Mouse (Mus musculus) lung, postnatal 0 days (tissue): Measurements from ENCODE around the gene Zbtb32. TPM values are rescaled to one million over a fixed set of nuclear protein-coding genes. Genes with fewer than 3 reads are reported as not detected.
A peak's percentile ranks its signal among the peaks of the same experiment; 100 is the strongest.

Experiments used
- ATAC-seq: fragments of 200-750 bp; cut with Nextera tagmentation; 2 replicates; pipeline ENCODE4 v1.8.0; 2017; ENCODE audit warnings: moderate library complexity
- DNase-seq: peaks from one replicate; pipeline ENCODE4 v3.0.0-alpha.2; 2016; ENCODE audit warnings: low spot score
- H3K27ac ChIP-seq: fragments of 300-500 bp; sonication (generic); 2 replicates; pipeline ENCODE4 v1.5.1; 2014; ENCODE audit warnings: antibody characterized with exemption, mild to moderate bottlenecking, low read length, mixed read lengths
- H3K27me3 ChIP-seq: fragments of 300-500 bp; sonication (generic); replicated peaks from 2 replicates; pipeline ENCODE4 v1.6.1; 2014; ENCODE audit warnings: low read length, mixed read lengths; ENCODE audit not compliant: insufficient read depth
- H3K36me3 ChIP-seq: fragments of 300-500 bp; sonication (generic); 2 replicates; pipeline ENCODE4 v1.6.1; 2014; ENCODE audit warnings: low read length, mixed read lengths; ENCODE audit not compliant: insufficient read depth
- H3K4me1 ChIP-seq: fragments of 300-500 bp; sonication (generic); 2 replicates; pipeline ENCODE4 v1.6.1; 2014; ENCODE audit warnings: antibody characterized with exemption, low read depth, low read length, mixed read lengths; ENCODE audit not compliant: insufficient read depth
- H3K4me2 ChIP-seq: fragments of 300-500 bp; sonication (generic); replicated peaks from 2 replicates; pipeline ENCODE4 v1.6.1; 2014; ENCODE audit warnings: low read depth, mild to moderate bottlenecking, low read length, moderate library complexity, mixed read lengths
- H3K4me3 ChIP-seq: fragments of 300-500 bp; sonication (generic); 2 replicates; pipeline ENCODE4 v1.5.1; 2014; ENCODE audit warnings: low read depth, low read length
- H3K9ac ChIP-seq: fragments of 300-500 bp; sonication (generic); replicated peaks from 2 replicates; pipeline ENCODE4 v1.6.1; 2014; ENCODE audit warnings: low read depth, mild to moderate bottlenecking
- H3K9me3 ChIP-seq: fragments of 300-500 bp; sonication (generic); 2 replicates; pipeline ENCODE4 v1.6.1; 2016; ENCODE audit warnings: low read length, mixed read lengths
- CTCF ChIP-seq: IDR thresholded peaks from 2 replicates; pipeline ENCODE4 v1.5.1; 2016; ENCODE audit warnings: antibody characterized with exemption, mild to moderate bottlenecking
- EP300 ChIP-seq: IDR thresholded peaks from 2 replicates; pipeline ENCODE4 v1.6.1; 2016; ENCODE audit warnings: antibody characterized with exemption, mild to moderate bottlenecking, control low read depth
- WGBS: fragments of 180-500 bp; shearing (Covaris S2); extraction: QIAGEN DNeasy Blood & Tissue Kit; methylation state at CpG from one replicate; pipeline ENCODE4 v1.1.7; 2014; 5-methylcytosine and 5-hydroxymethylcytosine counted together
- polyA plus RNA-seq: library from polyadenylated mRNA; unstranded; fragments of >200 nt; fragmentation: Nextera tagmentation; extraction: Ambion mirVana; gene quantifications from 2 replicates; pipeline ENCODE4 v1.2.1, GENCODE M21; 2015

The Zbtb32 gene
- polyA plus RNA-seq, 1 experiment from 2014 or later, result 3.0 TPM

- Histone ChIP-seq H3K4me1 (peaks cover 4% of the 10 kb centered on the region), H3K27me3 (no peaks in the 10 kb centered on the region), H3K4me2 (peak overlapping the region; percentile 73), H3K4me3 (peak overlapping the region; percentile 95), H3K27ac (peak overlapping the region; percentile 94), H3K9me3 (no peaks in the 10 kb centered on the region), H3K9ac (peak overlapping the region; percentile 54), H3K36me3 (0 out of 2 replicates have a peak, but pooled peaks cover 2% of the 10 kb centered on the region)
- DNase-seq (peak; percentile 91), ATAC-seq (peak; percentile 56)
- TF ChIP-seq CTCF (peak; percentile 94), EP300 (peak; percentile 39; the same call in 1 of the 2 replicates)
- 20% methylated on average over 40 of the region's 40 CpGs for WGBS
Observed at GRCm38 (mm10) chr7:30589435-30590301, 9.0 kb downstream of the Zbtb32 start.

- Histone ChIP-seq H3K4me1 (peaks cover 4% of the 10 kb centered on the region), H3K36me3 (0 out of 2 replicates have a peak, but pooled peaks cover 10% of the 10 kb centered on the region), H3K4me3 (peak within 1 kb of the TSS; percentile 95), H3K9me3 (no peaks in the 10 kb centered on the region), H3K4me2 (peak within 1 kb of the TSS; percentile 73), H3K27ac (peak within 1 kb of the TSS; percentile 94), H3K9ac (peak within 1 kb of the TSS; percentile 97), H3K27me3 (no peaks in the 10 kb centered on the region)
- TF ChIP-seq EP300 (no peak), CTCF (no peak; the same call in 1 of the 2 replicates)
- DNase-seq (peak; percentile 99), ATAC-seq (peak; percentile 96)
- under 1% methylated on average over 43 of the region's 68 CpGs for WGBS
Observed at GRCm38 (mm10) chr7:30588676-30589434, 9.9 kb downstream of the Zbtb32 start, which contains the start of gene Kmt2b. Gene Kmt2b (minus strand): TSS chr7:30588726.

- 1% methylated on average over 61 of the region's 67 CpGs for WGBS
- Histone ChIP-seq H3K27me3 (no peaks in the 10 kb centered on the region), H3K9ac (peak overlapping the region; percentile 97), H3K4me3 (peak overlapping the region; percentile 95), H3K4me2 (peak overlapping the region; percentile 73), H3K36me3 (0 out of 2 replicates have a peak, but pooled peaks cover 13% of the 10 kb centered on the region), H3K4me1 (peaks cover 4% of the 10 kb centered on the region), H3K27ac (peak overlapping the region; percentile 94), H3K9me3 (no peaks in the 10 kb centered on the region)
- no peak for TF ChIP-seq CTCF
- no peak for TF ChIP-seq EP300
- DNase-seq (peak; percentile 39), ATAC-seq (peak; percentile 11)
Observed at GRCm38 (mm10) chr7:30587842-30588667, 10.7 kb downstream of the Zbtb32 start.

GRCm38 (mm10) chr7:30586455-30587020, 12.2 kb downstream of the Zbtb32 start:
- WGBS, result 86% methylated on average over 28 of the region's 28 CpGs
- Histone ChIP-seq H3K36me3 (peaks cover 15% of the 10 kb centered on the region; the same call in 1 of the 2 replicates), H3K27me3 (no peaks in the 10 kb centered on the region), H3K9ac (no peak overlapping the region; the same call in 1 of the 2 replicates), H3K4me1 (peaks cover 4% of the 10 kb centered on the region), H3K4me3 (no peak overlapping the region), H3K9me3 (no peaks in the 10 kb centered on the region), H3K4me2 (no peak overlapping the region), H3K27ac (no peak overlapping the region)
- TF ChIP-seq CTCF (no peak), EP300 (no peak)
- ATAC-seq, result no peak
- DNase-seq, result no peak

- Histone ChIP-seq H3K4me1 (peaks cover 4% of the 10 kb centered on the region), H3K36me3 (peaks cover 25% of the 10 kb centered on the region; the same call in 1 of the 2 replicates), H3K4me2 (no peak overlapping the region), H3K27ac (no peak overlapping the region), H3K4me3 (no peak overlapping the region), H3K27me3 (no peaks in the 10 kb centered on the region), H3K9ac (no peak overlapping the region), H3K9me3 (no peaks in the 10 kb centered on the region)
- 95% methylated on average over 7 of the region's 7 CpGs for WGBS
- no peak for ATAC-seq
- DNase-seq, result no peak
- TF ChIP-seq EP300 (no peak), CTCF (no peak)
Observed at GRCm38 (mm10) chr7:30585170-30585569, 13.5 kb downstream of the Zbtb32 start.
